In genomic region chr17:31317521-31318272, GRCm38 (mm10) we compare ENCODE assay signal across 13 mouse cellular contexts. TPM values are rescaled to one million over a fixed set of nuclear protein-coding genes. Genes with fewer than 3 reads are reported as not detected.
DNase-seq lines count a peak whose midpoint lies in the region; ATAC-seq and TF ChIP-seq lines count a peak whose summit lies in the region.
"Had no signal": no experiment of that assay in that cellular context is flagged by ENCODE, and none has a peak within 500 bp of the region (broad histone marks: within the 10 kb centered on the region; RNA-seq: fewer than 3 reads in every experiment).

No protein-coding gene starts in this region.

- 0 out of 2 replicates have a peak, but pooled peaks have one; percentile 24 for ATAC-seq in intestine, embryonic 16.5 days
- no peak for ATAC-seq in intestine, embryonic 15.5 days
- 0 out of 2 replicates have a peak, but pooled peaks have one; percentile 11 for ATAC-seq in midbrain, embryonic 13.5 days
- ATAC-seq in midbrain, embryonic 15.5 days (replicated peaks): no peak
- no peak for ATAC-seq in intestine, postnatal 0 days
- ATAC-seq: hindbrain, embryonic 16.5 days had no signal

- H3K4me3 ChIP-seq in intestine, embryonic 16.5 days (ENCODE audit: low read length): no peak overlapping the region
- no peak overlapping the region for H3K4me3 ChIP-seq in intestine, embryonic 15.5 days (replicated peaks)
- H3K4me3 ChIP-seq in midbrain, embryonic 13.5 days (replicated peaks): no peak overlapping the region
- no peak overlapping the region for H3K4me3 ChIP-seq in midbrain, embryonic 15.5 days
- no peak overlapping the region for H3K4me3 ChIP-seq in MEL (ENCODE audit: control insufficient read depth in 1 of 2, insufficient read depth in 1 of 2, low read depth in 2 of 2, low read length in 2 of 2)
- H3K4me3 ChIP-seq in intestine, postnatal 0 days (ENCODE audit: low read depth, low read length): no peak overlapping the region
- H3K4me3 ChIP-seq: myocyte had no signal

- TF ChIP-seq EP300 in MEL (IDR thresholded peaks at IDR 0.05; ENCODE audit: low read depth in 1 of 2, low read length in 2 of 2): no peak

- H3K4me1 ChIP-seq in intestine, embryonic 16.5 days (ENCODE audit: control insufficient read depth, insufficient read depth, low read length): peaks cover 41% of the 10 kb centered on the region
- H3K4me1 ChIP-seq in intestine, embryonic 15.5 days (replicated peaks): peaks cover 24% of the 10 kb centered on the region
- peaks cover 15% of the 10 kb centered on the region for H3K4me1 ChIP-seq in midbrain, embryonic 13.5 days (replicated peaks)
- H3K4me1 ChIP-seq in midbrain, embryonic 15.5 days: 0 out of 2 replicates have a peak, but pooled peaks cover 6% of the 10 kb centered on the region
- H3K4me1 ChIP-seq in MEL (ENCODE audit: control insufficient read depth in 1 of 2, insufficient read depth in 2 of 2, low read length in 2 of 2): no peaks in the 10 kb centered on the region
- 0 out of 2 replicates have a peak, but pooled peaks cover 11% of the 10 kb centered on the region for H3K4me1 ChIP-seq in intestine, postnatal 0 days (replicated peaks; ENCODE audit: control insufficient read depth, insufficient read depth, low read length)

- H3K27me3 ChIP-seq in intestine, embryonic 16.5 days (replicated peaks; ENCODE audit: control insufficient read depth, insufficient read depth, low read length): no peaks in the 10 kb centered on the region
- H3K27me3 ChIP-seq in intestine, embryonic 15.5 days (replicated peaks): no peaks in the 10 kb centered on the region
- H3K27me3 ChIP-seq in midbrain, embryonic 13.5 days: no peaks in the 10 kb centered on the region; the same call in 1 of the 2 replicates
- H3K27me3 ChIP-seq in midbrain, embryonic 15.5 days (replicated peaks): no peaks in the 10 kb centered on the region; the same call in 1 of the 2 replicates
- H3K27me3 ChIP-seq in MEL (ENCODE audit: control insufficient read depth in 1 of 2, insufficient read depth in 2 of 2, low read length in 2 of 2): no peaks in the 10 kb centered on the region
- H3K27me3 ChIP-seq in intestine, postnatal 0 days (replicated peaks; ENCODE audit: control insufficient read depth, insufficient read depth, low read length): no peaks in the 10 kb centered on the region

- H3K9me3 ChIP-seq in intestine, embryonic 16.5 days (ENCODE audit: control insufficient read depth, low read length): no peaks in the 10 kb centered on the region
- H3K9me3 ChIP-seq in intestine, embryonic 15.5 days: no peaks in the 10 kb centered on the region
- no peaks in the 10 kb centered on the region for H3K9me3 ChIP-seq in midbrain, embryonic 13.5 days
- H3K9me3 ChIP-seq in midbrain, embryonic 15.5 days: no peaks in the 10 kb centered on the region
- no peaks in the 10 kb centered on the region for H3K9me3 ChIP-seq in MEL (replicated peaks; ENCODE audit: insufficient read depth, low read length)
- H3K9me3 ChIP-seq in intestine, postnatal 0 days (ENCODE audit: control insufficient read depth): no peaks in the 10 kb centered on the region

- H3K79me2 ChIP-seq in MEL (ENCODE audit: control insufficient read depth, insufficient read depth, low read length, poor library complexity): no peaks in the 10 kb centered on the region

- no peak overlapping the region for H3K9ac ChIP-seq in intestine, embryonic 16.5 days (ENCODE audit: low read depth, low read length)
- H3K9ac ChIP-seq in intestine, embryonic 15.5 days: no peak overlapping the region
- H3K9ac ChIP-seq in midbrain, embryonic 13.5 days (replicated peaks): no peak overlapping the region
- no peak overlapping the region for H3K9ac ChIP-seq in midbrain, embryonic 15.5 days
- no peak overlapping the region for H3K9ac ChIP-seq in MEL (ENCODE audit: control insufficient read depth, low read depth, low read length, poor library complexity, severe bottlenecking)
- no peak overlapping the region for H3K9ac ChIP-seq in intestine, postnatal 0 days (ENCODE audit: low read depth, low read length)

- 47% methylated on average over 22 of the region's 22 CpGs for WGBS in intestine, embryonic 16.5 days
- WGBS in intestine, embryonic 15.5 days: 55% methylated on average over 22 of the region's 22 CpGs
- 46% methylated on average over 22 of the region's 22 CpGs for WGBS in midbrain, embryonic 13.5 days
- 47% methylated on average over 22 of the region's 22 CpGs for WGBS in midbrain, embryonic 15.5 days
- WGBS in intestine, postnatal 0 days: 46% methylated on average over 22 of the region's 22 CpGs

- no peak for DNase-seq in MEL (ENCODE audit: low read depth, low spot score)
- DNase-seq in urinary bladder, postnatal 10 days (ENCODE audit: low spot score): no peak
- DNase-seq: adrenal gland, postnatal 25 days; cerebellum, postnatal 10 days; left cerebral cortex, postnatal 4 days had no signal

- H3K36me3 ChIP-seq in intestine, embryonic 16.5 days (ENCODE audit: control insufficient read depth, insufficient read depth, low read length): no peaks in the 10 kb centered on the region
- no peaks in the 10 kb centered on the region for H3K36me3 ChIP-seq in intestine, embryonic 15.5 days
- peaks cover 17% of the 10 kb centered on the region for H3K36me3 ChIP-seq in midbrain, embryonic 13.5 days
- no peaks in the 10 kb centered on the region for H3K36me3 ChIP-seq in midbrain, embryonic 15.5 days (replicated peaks)
- H3K36me3 ChIP-seq in MEL (ENCODE audit: control insufficient read depth in 1 of 2, insufficient read depth in 2 of 2, low read length in 2 of 2): no peaks in the 10 kb centered on the region; a peak in 1 of 4 replicates
- peaks cover 10% of the 10 kb centered on the region; the same call in 1 of the 2 replicates for H3K36me3 ChIP-seq in intestine, postnatal 0 days (ENCODE audit: control insufficient read depth, insufficient read depth)

- no peak overlapping the region for H3K27ac ChIP-seq in intestine, embryonic 16.5 days (ENCODE audit: low read length)
- H3K27ac ChIP-seq in intestine, embryonic 15.5 days: no peak overlapping the region
- no peak overlapping the region for H3K27ac ChIP-seq in midbrain, embryonic 13.5 days
- no peak overlapping the region for H3K27ac ChIP-seq in midbrain, embryonic 15.5 days
- H3K27ac ChIP-seq in MEL (ENCODE audit: control insufficient read depth, low read depth, low read length): no peak overlapping the region
- H3K27ac ChIP-seq in intestine, postnatal 0 days (ENCODE audit: low read depth, low read length): peak overlapping the region; percentile 15; the same call in 1 of the 2 replicates
- H3K27ac ChIP-seq: macrophage had no signal

- no peak overlapping the region for H3K4me2 ChIP-seq in intestine, embryonic 16.5 days (ENCODE audit: low read depth, low read length)
- H3K4me2 ChIP-seq in intestine, embryonic 15.5 days (replicated peaks): no peak overlapping the region
- H3K4me2 ChIP-seq in midbrain, embryonic 13.5 days (replicated peaks): no peak overlapping the region
- no peak overlapping the region for H3K4me2 ChIP-seq in midbrain, embryonic 15.5 days
- no peak overlapping the region for H3K4me2 ChIP-seq in intestine, postnatal 0 days (replicated peaks; ENCODE audit: low read depth)

- no peak; the same call in 1 of the 2 replicates for TF ChIP-seq RAD21 in MEL (IDR thresholded peaks at IDR 0.05; ENCODE audit: low read depth, low read length)

- no peak for TF ChIP-seq POLR2A in MEL (IDR thresholded peaks at IDR 0.05; ENCODE audit: control insufficient read depth in 1 of 2, insufficient read depth in 1 of 2, low read depth in 1 of 2, low read length in 2 of 2, poor library complexity in 1 of 2)

- peak in 2 of 3 experiments; percentile 36 to 48; a peak in 4 of 6 replicates for TF ChIP-seq CTCF in MEL (IDR thresholded peaks at IDR 0.05 in 2 of 3, conservative IDR thresholded peaks at IDR 0.05 in 1 of 3; ENCODE audit: control insufficient read depth in 1 of 3, insufficient read depth in 1 of 3, low read depth in 2 of 3, low read length in 3 of 3, poor library complexity in 1 of 3, severe bottlenecking in 1 of 3)
- peak; percentile 81 for TF ChIP-seq CTCF in intestine, postnatal 0 days (IDR thresholded peaks at IDR 0.05; ENCODE audit: low read depth)

TF ChIP-seq in MEL, 35 proteins besides CTCF, POLR2A, EP300 and RAD21:
- TF ChIP-seq SMC3 (IDR thresholded peaks at IDR 0.05; ENCODE audit: low read depth, low read length): peak; percentile 26
- no peak for TF ChIP-seq NRF1 (IDR thresholded peaks at IDR 0.05; ENCODE audit: insufficient read depth, low read depth, low read length, poor library complexity, severe bottlenecking)

RNA-seq across cellular contexts. Expression of gene Slc37a1, which starts 31.1 kb away (rescaled TPM):
- polyA plus RNA-seq in intestine, embryonic 16.5 days (2015; fragmentation: Nextera tagmentation; extraction: Ambion mirVana): 21.1 and 21.5 TPM in 2 replicates
- polyA plus RNA-seq in intestine, embryonic 15.5 days (2015; fragmentation: Nextera tagmentation; extraction: Ambion mirVana): 18.4 and 22.7 TPM in 2 replicates
- 11.4 and 17.4 TPM in 2 replicates for polyA plus RNA-seq in midbrain, embryonic 13.5 days (2015; fragmentation: Nextera tagmentation; extraction: Ambion mirVana)
- polyA plus RNA-seq in midbrain, embryonic 15.5 days (2015; fragmentation: Nextera tagmentation; extraction: Ambion mirVana): 12.8 and 13.4 TPM in 2 replicates
- 10.3 and 15.0 TPM in 2 replicates for total RNA-seq in MEL (2012; rRNA removed)
- polyA plus RNA-seq in MEL (2012; ENCODE audit: insufficient read depth in 1 of 2, insufficient read length in 2 of 2, low read depth in 1 of 2, low replicate concordance in 2 of 2, missing spikeins in 1 of 2): 10 to 100 TPM in 1 of 2 experiments, not detected in 1; 14.2 TPM
- polyA plus RNA-seq in intestine, postnatal 0 days (2015; fragmentation: Nextera tagmentation; extraction: Ambion mirVana): 16.5 and 17.1 TPM in 2 replicates

RNA-seq across cellular contexts. Expression of gene Rsph1, which starts 40.5 kb away (rescaled TPM):
- 0.88 and 0.94 TPM in 2 replicates for polyA plus RNA-seq in intestine, embryonic 16.5 days (2015; fragmentation: Nextera tagmentation; extraction: Ambion mirVana)
- polyA plus RNA-seq in intestine, embryonic 15.5 days (2015; fragmentation: Nextera tagmentation; extraction: Ambion mirVana): 1.1 and 1.3 TPM in 2 replicates
- 2.4 and 2.7 TPM in 2 replicates for polyA plus RNA-seq in midbrain, embryonic 13.5 days (2015; fragmentation: Nextera tagmentation; extraction: Ambion mirVana)
- 4.7 and 6.4 TPM in 2 replicates for polyA plus RNA-seq in midbrain, embryonic 15.5 days (2015; fragmentation: Nextera tagmentation; extraction: Ambion mirVana)
- total RNA-seq in MEL (2012; rRNA removed): 1.3 and 2.0 TPM in 2 replicates
- 1 to 10 TPM in 1 of 2 experiments, not detected in 1; 3.6 TPM for polyA plus RNA-seq in MEL (2012; ENCODE audit: insufficient read depth in 1 of 2, insufficient read length in 2 of 2, low read depth in 1 of 2, low replicate concordance in 2 of 2, missing spikeins in 1 of 2)
- 0.54 and 0.66 TPM in 2 replicates for polyA plus RNA-seq in intestine, postnatal 0 days (2015; fragmentation: Nextera tagmentation; extraction: Ambion mirVana)

Comparison
In these comparisons a context has a peak if more than half of its experiments do, and no peak if none do; other contexts are left out.
1. ATAC-seq: peak in intestine, embryonic 16.5 days (single experiment) and midbrain, embryonic 13.5 days (single experiment); none in intestine, embryonic 15.5 days (single experiment), midbrain, embryonic 15.5 days (single experiment) and intestine, postnatal 0 days (single experiment).